Mouse (Mus musculus): ENCODE measurements around the gene Tesc.

Tesc gene

DNA sequence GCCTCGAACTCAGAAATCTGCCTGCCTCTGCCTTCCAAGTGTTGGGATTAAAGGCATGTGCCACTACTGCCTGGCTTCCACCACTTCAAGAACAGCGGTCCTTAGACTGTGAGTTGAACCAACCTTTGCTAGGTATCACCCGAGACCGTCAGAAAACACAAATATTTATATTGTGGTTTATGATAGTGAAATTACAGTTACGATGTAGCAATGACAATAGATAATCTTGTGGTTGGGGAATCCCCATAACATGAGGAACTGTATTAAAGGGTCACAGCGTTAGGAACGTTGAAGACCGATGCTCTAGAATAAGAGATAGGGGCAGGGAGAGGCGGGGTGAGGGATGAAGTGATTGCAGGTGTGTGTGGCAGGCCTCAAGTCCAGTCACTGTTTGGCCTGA, 17.8 kb downstream of the Tesc start:
- no peak for DNase-seq

DNA sequence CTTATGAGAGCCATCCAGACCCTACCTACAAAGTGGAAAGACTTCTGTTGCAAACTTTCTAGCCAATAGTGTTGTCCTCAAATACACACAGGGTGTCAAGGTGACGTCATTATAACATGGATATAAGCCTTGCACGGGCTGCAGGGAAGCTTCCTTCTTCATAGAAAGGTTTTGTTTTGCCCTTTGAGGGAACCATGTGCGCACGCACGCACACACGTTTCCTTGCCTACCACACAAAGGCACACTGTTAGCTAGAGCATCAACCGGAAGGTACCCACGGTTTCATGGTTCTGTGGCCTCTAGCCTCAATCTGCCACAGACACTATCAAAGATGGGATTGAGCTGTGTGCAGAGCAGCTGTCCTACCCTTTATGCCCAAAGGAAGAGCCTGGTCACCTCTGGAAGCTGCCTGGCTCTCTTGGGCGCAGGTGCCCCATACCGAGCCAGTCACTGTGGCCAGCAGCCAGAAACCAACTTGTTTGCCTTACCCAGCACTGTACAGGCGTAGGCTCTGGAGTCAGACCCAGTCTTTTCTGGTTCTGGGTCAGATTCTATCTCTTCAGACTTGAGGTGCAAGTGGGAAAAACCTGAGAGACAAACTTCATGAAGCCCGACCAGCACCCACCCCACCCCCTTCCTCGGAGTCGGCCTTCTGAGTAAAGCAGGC, 19.7 kb downstream of the Tesc start:
- DNase-seq: no peak

DNA sequence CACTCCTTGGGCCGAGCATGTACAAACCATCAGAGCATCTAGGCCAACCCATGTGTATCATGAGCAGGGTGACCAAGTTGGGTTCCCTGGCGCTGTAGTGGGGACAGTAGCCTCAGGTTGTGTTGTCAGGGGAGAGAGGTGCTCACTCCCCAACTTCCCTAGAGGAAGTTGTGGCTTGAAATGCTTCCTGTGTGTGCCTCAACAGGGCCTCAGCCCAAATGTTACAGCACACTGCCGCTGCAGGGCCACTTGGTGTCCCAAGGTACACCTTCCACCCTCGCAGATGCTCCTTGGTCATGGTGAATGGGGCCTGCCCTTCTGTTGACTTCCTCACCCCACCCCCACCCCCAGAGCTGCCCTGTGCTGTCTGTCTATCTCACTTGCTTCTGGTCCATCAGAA, 20.9 kb downstream of the Tesc start:
- no peak for DNase-seq

DNA sequence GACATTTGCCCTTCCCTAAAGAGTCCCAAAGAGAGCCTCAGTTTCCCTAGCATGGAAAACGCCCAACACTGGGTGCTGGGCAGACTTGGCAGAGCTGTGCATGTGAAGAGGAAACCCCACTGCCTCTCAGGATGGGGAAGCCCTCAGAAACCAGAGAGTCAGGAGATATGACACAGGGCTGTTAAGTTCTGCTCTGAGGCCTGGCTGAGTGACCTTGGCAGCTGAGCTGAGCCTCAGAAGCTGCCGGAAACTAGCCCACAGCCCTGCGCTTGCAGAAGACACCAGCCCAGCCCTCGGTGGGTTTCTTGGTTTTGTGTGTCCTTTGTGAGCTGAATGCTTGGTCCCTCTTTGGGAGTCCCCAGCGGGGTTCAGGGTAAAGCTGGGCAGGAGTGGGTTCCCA, 21.4 kb downstream of the Tesc start:
- no peak for DNase-seq

DNA sequence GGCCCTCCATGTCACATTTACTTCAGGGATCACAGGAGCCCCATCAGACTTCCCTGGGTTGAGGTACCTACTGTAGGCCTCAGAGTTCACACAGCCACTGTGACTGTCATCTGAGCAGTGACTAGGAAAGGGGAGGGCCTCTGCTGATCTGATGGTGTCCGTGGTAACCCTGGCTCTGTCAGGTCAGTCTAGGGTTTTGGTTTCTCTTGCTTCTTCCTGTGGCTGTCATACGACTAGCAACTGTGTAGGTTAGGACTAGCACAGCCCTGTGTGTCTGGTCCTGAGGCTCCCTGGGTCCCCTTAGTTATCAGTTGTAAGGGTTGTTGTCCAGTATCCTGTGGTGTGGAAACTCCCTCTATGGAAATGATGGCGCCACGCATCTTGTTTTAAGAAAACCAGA, 23.2 kb downstream of the Tesc start:
- DNase-seq: no peak

DNA sequence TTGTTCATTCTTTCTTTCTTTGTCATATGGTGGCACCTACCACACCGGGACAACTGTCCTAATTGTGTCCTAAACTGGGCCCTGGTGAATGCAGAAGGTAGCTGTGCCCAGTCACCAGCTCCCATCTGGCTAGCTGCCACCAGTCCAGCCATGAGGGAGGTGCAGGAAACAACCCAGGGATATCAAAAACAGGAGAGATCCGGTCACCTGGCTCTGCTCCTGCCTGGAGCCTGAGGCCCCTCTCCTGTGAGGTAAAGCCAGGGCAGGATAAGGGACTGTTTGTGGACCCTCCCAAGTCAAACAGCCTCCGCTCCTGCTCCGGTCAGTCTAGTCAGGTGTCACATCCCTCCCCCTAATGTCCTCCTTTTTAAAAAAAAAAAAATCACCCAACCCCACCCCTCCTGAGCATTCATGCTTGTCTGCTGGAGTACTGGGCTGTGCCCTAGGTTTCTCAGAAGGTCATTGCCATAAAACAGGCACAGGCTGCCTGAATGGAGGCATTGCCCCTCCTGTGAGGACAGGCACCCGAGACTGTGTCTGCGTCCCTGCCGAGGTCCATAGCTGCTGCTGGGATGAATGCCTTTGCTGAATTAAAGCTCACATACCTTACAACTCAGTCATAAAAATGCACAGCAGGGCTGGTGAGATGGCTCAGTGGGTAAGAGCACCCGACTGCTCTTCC, 24.6 kb downstream of the Tesc start:
- peak; percentile 86 for DNase-seq

DNA sequence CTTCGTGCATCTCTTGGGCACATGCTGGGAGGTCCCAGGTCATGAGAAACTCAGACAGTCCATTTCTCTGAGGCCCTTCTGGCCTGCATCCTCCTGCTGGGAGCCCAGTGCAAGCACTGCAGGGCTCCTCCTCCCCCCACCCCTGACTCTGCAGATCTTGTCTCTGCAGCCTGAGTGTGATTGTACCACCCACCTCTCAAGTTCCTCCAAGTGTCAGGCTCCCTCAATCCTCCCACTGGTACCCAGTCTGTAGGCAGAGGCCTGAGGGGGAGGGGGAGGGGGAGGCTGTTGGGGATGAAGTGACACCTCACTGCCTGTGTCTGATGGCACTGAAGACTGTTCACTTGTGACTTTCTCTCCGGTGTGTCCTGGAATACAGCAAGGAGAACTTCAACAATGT, 25.7 kb downstream of the Tesc start:
- no peak for DNase-seq

DNA sequence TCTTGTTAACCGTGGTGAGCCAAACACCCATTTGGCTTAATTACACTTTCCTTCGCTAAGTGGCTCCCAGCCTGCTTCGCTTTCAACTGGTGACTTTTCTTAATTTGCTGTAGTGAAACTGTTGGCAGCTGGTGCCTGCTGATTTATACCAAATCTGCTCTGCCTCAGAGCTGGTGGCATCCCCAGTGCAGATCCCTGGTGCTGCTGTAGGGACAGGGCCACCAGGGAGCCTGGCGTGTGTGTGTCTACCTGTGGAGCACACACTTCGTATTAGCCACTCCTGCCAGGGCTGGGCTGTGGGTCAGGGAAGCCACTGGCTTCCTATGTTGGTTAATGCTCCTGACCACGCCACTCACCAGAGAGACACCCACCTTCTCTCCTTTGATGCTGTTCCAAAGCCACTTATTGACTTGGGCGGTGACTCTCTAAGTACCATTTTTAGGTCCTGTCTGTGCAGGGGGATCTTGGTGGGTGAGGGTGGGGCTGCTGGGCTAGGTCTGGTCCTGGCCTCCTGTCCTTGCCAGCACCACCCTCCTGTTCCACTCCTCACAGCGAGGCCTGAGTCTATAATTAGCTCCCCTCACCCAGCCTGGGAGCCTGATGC, 30.1 kb downstream of the Tesc start:
- DNase-seq: peak; percentile 41

DNA sequence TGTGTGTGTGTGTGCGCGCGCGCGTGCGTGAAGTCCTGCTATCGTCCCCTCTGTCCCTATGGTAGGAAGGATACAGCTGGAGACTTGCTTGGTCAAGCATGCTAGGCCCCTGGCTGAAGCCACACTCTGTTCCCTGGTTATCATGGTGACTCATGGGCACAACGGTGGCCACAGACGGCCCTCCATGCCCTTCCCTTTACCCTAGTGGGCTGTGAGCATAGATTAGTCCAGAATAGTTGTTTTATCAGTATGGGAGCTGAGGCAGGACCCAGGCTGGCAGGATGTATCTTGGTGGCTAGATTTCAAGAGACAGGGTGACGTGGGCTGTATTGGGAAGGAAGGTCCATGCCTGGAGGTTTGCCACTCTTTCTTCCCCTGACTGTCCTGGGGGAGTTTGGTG, 31.3 kb downstream of the Tesc start:
- no peak for DNase-seq

DNA sequence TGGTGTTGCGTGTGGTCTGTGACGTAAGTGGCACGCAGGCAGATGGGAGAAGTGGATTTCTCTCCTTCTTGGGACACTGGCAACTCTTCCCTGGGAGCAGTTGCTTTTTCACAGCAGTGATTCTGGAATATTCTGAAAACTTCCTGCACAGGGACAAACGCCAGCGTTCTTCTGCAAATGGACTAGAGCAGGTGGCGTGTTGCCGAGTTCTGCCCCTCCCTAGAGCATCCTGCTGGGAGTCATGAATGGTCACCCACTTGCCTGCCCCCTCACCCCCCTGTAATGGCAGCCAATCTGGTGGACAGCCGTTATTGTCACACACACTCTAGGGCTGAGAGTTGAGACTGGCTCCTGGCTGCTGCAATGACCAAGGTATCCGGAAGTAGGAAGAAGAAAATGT, 32.1 kb downstream of the Tesc start:
- DNase-seq: no peak

DNA sequence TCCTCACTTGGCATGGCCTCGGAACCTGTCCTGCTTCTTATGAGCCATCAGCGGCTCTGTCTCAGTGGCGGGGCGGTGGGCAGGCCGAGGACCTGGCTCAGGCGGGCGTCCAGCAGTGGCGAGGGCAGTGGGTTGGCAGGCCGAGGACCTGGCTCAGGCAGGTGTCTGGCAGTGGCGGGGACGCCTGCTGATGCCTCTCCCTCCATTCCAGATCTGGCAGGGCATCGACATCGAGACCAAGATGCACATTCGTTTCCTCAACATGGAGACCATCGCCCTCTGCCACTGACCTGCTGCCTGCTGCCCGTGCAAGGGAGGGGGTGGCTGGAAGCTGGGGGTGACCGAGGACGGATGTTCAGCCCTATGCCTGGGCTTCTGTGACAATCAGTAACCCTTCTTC, 33.8 kb downstream of the Tesc start:
- DNase-seq: no peak

DNA sequence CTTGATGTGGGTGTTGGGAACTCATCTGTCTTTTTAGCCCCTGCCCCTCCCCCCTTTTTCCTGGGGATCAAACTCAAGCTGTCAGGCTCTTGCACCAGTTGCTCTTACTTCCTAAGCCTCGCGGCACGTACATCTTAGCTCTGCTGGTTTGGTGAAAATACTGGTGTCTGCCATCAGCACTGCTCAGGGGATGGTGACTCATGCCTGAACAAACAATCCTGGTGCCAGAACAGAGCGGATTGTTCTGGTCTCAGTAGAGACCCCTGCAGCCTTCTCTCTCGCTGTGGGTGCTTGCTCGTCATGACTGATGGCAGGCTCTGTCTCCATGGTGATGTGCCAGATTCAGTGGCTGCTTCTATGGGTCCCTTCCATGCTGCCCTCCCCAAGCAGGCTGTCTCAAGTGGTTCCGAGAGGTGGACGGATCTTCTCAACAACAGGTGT, 35.7 kb downstream of the Tesc start:
- no peak for DNase-seq

DNA sequence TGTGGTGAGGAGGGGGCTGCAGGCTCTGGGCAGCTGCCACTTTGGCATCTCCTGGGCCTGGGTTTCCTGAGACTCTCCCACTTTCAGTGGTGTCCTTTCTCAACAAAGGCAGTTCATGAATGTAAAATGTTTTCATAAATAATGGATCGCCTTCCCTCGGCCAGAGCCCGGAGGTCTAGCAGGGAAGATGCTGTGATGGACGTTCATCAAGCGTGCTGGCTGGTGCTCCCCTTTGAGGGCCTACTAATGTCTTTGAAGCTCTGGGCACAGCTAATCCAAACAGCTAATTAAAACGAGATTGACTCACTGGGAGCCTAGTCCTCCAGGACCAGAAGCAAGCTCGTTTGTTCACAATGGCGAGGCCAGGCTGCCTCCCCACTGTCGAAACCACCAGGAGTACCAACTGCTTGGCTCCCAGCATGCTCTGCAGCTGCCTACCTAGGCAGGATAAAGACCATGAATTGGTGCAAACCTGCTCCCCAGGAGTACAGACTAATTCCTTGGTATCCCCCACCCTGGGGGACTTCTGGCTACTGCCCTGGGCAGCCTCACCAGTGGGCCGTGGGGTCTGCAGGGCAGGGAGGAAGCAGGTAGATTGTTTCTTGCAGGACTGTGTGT, 36.9 kb downstream of the Tesc start:
- no peak for DNase-seq

DNA sequence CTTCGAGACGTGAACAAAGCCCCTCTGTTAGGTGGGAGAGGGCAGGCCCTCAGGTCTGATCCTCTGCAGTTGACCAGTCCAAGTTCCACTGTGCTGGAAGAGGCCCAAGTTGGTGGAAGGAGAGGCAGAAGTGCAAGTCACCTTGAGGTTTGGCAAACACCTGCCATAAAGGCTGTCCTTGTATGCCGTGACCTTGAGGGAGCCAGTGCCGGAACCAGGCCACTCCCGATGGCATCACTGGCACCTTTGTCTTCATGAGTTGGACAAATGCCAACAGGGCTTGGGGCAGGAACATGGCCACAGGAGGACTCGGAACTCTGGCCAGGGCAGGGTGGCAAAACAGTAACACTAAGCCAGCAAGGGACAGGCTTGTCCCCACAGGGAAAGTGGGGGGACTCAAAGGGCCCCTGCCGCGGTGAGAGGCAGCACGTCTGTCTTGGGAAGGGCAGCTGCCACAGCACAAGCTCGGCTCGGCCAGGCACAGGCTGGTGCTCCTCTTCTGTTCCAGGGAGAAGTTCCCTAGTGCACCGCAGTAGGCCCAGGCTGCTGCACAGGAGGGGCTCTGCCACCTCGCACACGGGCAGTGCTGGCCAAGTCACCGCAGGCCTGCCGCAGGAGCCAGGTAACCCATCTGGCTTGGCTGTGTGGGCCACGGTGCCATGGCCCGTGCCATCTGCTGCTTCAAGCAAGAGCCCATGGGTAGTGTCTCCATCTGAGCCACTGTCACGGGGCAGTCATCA, 38.1 kb downstream of the Tesc start:
- DNase-seq: peak; percentile 92

DNA sequence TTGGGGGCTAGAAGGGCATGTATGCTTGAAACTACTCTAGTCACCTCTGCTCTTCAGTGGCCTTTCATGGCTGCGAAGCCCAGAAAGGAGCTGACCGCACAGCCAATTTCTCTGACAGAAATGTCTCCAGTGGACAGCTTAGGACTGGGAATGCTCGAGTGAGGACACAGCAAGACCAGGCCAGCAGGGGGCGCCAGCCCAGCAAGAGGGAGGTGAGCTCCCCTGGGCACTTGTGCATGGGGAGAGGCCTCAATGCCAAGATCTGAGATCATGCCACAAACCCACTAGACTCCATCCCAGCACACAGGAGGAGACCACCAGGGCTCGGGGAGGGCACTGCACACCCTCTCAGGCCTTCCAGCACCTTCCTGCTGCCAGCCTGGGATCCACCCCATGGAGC, 39.3 kb downstream of the Tesc start:
- DNase-seq: peak; percentile 78

DNA sequence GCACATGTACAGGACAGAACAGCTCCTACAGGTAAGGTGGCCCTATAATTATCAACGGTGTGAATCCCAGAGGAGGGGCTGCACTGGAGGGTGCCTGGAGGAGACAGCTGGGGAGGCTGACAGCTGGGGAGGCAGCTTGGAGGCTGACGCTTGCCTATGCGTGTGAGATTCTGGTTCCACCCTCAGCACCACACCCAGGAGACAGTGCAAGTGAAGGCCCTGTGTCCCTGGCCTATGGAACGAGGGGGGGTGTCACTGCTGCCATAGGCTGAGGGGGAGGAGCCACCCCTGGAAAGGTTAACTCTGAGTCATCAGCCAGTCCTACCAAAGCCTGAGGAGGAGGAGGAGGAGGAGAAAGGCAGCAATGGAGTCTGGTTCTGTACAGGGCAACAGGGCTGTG, 40.0 kb downstream of the Tesc start:
- no peak for DNase-seq

DNA sequence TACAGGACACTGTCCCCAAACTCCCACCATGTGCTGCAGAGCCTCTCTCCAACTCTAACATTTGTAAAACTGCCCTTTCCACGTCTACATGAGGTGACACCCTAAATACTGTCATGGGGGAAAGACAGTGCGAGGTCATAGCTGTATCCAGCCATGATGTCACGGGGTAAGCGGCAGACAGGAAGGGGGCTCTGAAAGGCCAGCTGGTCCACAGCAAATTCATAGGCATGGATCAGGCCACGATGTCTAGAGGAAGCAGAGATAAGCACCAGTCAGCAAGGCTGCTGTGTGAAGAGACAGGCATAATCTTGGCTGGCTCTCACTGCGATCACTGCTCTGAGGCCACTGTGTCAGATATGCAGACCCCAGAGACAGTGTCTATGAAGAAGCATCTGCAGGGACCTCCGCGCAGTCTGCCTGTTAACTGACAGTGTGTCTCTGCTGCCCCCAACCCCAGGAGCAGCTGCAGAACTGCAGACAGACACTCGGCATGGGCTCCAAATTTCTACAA, 40.5 kb downstream of the Tesc start:
- no peak for DNase-seq

DNA sequence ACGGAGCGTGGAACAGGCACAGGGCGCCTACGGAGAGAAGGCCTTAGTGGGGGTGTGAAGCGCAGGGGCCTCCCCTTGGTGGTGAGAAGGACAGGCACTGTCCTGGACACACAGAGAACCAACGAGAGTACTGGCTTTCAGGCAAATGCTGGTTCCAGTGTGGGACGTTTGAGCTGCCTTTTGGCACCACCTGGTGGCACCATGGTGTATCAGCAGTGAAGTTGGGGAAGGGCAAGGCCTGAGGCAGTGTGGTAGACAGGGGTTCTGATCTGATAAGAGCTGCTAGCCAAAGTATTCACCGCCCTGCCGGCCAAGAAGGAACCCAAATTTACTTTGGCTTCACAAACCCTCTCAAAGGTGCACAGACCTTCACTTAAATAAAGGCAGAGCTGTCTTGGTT, 41.8 kb downstream of the Tesc start:
- peak; percentile 82 for DNase-seq

DNA sequence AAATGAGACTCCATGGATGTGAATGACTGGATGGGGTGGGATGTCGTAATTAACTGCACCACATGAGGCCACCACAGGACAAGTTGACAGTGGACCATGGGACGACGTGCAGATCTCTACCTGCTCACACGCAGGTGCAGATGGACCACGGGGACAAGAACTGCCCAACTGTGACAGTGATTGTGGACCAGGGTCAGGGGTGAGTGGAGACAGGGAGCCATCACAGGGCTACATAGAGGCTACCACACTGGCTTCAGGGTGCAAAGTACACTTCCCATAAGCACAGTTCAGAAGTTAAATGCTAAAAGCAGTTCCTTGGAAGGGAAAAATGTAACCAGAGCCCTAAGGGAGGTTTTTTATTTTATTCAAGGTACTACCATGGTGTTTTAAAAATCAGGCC, 44.2 kb downstream of the Tesc start:
- peak; percentile 69 for DNase-seq

DNA sequence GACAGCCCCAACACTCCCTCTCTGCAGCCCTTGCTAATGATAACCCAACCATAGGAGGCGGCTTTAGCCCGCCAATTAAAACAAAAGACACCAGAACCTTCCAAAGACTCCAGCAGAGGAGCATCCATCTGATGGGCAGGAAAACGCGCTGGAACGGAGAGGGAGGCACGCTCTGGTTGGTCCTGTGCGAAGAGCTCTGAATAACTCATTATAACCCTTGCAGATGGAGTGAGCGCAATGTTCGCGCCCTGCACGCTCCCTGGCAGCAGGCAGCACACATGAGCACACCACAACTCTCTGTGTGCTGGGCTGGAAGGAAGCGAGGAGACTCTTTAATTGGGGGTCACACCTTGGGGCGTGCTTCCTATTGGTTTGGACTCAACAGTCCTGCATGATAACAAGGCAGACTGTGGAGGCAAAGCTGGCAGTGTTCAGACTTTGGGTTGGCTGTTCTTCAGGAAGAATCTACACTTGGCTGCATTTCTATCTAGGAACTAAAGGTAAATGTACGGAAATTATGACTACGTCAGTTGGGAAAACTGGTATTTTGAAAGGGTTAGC, 45.8 kb downstream of the Tesc start:
- no peak for DNase-seq

DNA sequence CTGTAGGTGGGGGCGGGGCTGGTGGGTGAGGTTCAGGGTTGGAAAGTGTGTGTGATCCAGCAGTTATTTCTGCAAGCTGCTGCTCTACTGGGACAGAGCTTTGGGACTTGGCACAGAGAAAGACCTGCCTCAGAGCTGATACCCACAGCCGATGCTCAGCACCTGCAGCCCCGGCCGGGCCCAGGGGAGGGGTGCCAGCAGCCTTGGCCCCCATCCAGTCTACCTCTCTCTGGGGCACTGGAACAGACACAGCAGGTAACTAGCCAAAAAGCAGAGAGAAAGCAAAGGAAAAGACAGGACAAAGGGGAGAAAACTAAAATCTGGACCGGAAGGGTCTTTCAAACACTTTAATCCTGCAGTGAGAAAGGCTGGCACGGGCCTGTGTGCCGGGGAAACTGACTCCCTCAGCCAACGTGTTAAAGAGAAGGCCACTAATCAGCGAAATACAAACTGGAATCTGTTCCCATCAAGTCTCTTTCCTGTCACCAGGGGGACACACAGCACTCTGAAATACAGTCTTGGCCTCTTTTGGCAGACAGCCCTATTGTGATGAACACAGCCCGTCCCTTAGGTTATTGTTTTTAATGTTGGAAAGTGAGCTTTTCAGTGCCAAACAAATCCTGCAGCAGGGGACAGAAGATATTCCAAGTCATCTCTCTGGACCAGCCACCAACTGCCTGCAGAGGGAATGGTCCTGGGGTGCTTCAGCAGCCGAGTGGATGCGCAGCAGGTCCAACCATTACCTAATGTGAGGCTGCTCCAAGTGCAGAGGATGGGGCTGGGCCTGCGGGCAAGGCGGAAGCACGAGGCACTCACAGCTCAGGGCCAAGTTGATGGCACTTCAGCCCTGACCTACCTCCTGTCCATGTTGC, 49.4 kb downstream of the Tesc start:
- no peak for DNase-seq

DNA sequence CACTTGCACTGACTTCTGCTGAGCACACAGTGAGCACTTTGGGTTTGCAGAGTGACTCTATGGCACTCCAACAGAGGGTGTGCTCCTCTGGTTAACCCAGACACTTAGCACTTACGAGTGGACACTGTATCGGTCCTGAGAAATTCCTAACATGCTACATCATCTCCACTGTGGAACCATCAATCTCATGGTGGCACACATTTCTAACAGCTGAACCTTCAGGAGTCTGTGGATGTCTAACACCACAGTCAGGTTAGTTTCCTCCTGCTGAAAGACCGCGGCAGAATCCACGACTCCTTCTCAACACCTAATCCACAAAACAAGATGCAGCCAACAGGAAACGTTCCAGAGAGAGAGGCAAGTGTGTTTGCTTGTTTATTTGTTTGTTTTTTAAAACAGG, 51.0 kb downstream of the Tesc start:
- DNase-seq: no peak

Data from kidney, adult 9 months (tissue).